Mouse (Mus musculus) liver, postnatal 0 days (tissue): Measurements from ENCODE around the gene Ehd1.

Source experiments
- CTCF ChIP-seq: sonication (generic); IDR thresholded peaks from 2 replicates; pipeline ENCODE4 v1.5.1; 2016; ENCODE audit warnings: antibody characterized with exemption, low read depth
- EP300 ChIP-seq: IDR thresholded peaks from 2 replicates; pipeline ENCODE4 v1.6.1; 2016; ENCODE audit warnings: antibody characterized with exemption, low read depth, mild to moderate bottlenecking

- TF ChIP-seq CTCF, result no peak
- no peak for TF ChIP-seq EP300
Observed at GRCm38 (mm10) chr19:6253021-6253420, 23.5 kb upstream of the Ehd1 start.
